Mouse (Mus musculus) layer of hippocampus, adult 8-10 months (tissue): ENCODE results near the gene Epb41. TPM values are rescaled to one million over a fixed set of nuclear protein-coding genes. Genes with fewer than 3 reads are reported as not detected.
A peak's percentile ranks its signal among the peaks of the same experiment; 100 is the strongest.

Experiments
- DNase-seq, 2 experiments: peaks; one replicate each; pipeline ENCODE4 v3.0.0; 2022; ENCODE audit warnings: low spot score in 2 of 2
- total RNA-seq, 4 experiments: library from RNA; stranded (reverse); gene quantifications; 2 replicates each; pipeline ENCODE4 v1.2.4; 2022

Epb41 gene
- total RNA-seq: 10 to 100 TPM; 23.0 to 27.9 (median 25.7) TPM

DNA sequence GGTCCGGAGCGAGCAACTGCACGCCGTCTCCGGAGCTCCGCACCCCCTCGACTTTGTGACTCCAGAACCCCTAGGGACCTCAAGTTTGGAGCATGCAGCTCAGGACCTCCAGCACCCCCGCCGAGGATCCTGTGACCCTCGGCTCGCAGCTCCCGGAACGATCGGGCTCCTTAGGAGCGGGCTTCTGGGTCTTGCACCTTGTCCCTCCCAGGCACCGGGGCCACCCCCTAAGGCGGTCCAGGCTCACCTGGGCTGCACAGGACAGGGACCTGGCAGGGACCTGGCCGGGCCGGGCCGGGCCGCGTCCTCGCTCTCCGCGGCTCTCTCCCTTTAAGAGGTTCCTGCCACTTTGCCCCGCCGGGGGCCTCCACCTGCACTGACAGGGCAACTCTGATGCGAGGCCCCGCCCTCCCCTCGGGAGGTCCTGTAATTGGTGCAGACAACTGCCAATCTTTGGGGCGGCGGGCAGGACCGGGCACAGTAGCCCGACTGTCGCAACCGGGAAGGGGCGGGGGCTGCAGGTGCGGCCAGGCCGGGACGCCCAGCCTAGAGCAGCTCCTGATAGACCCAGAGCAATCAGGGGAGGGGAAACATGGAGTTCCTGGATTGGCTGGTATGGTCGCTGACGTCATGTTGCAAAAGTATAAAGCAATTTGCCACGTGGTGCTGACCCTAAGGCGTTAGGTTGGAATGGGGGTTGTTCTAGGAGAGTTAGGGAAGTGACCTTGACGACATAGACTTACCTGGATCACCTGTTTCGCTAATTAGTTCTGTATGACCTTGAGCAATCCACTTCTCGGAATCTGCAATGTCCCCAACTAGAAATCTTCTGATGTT, at the start of gene Epb41:
Epb41 (minus strand) TSS at position 389 of the 837 bp plus-strand sequence.
- peak; percentile 90 to 92 for DNase-seq

- DNase-seq: no peak
Observed at GRCm38 (mm10) chr4:132123166-132123565, 48.0 kb upstream of the Epb41 start.

DNA sequence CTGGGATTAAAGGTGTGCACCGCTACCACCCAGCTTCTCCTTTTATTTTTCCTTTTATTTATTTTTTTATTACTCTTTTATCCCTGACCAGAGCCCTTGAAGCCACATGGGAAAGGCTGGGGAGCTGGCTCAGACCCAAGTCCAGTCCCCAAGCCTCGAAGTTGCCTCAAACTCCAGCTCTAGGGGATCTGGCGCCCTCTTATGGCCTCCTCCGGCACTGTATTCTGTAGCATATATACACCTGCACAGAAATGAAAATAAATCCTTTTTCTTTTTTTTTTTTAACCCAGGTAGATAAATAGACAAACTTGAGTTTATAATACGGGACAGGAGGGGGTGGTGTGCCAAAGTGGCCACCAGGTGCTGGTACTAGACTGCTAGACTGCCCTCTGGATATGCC, 46.6 kb upstream of the Epb41 start:
- no peak for DNase-seq

- DNase-seq: no peak
Observed at GRCm38 (mm10) chr4:132119566-132119965, 44.4 kb upstream of the Epb41 start.

GRCm38 (mm10) chr4:132116315-132116714, 41.2 kb upstream of the Epb41 start:
- no peak for DNase-seq

DNA sequence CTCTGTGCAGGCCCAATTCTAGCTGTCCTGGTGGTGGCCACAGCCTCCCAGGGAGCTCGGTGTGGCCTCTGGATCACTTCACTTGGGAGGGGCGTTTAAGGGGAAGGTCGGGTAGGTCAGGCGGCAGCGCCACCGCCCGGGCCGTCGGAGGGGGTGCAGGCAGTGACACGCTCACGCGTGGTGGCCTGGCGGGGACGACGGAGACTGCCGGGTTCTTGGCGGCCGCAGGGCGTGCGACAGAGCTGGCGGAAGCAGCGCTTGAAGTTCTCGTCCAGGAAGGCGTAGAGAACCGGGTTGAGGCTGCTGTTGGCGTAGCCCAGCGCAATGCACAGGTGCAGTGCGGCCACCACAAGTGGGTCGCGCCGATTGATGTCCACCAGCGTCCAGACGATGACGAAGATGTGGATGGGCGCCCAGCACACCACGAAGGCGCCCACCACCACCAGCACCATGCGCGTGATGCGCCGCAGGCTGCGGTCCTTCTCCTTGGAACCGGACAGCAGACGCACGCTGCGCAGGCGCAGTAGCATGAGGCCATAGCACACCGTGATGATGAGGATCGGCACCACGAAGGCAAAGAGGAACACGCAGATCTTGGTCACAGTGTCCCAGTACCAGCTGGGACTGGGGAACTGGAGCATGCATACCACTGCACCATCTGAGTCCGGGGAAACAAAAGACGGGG, 38.4 kb upstream of the Epb41 start:
- no peak for DNase-seq

- DNase-seq: no peak
Observed at GRCm38 (mm10) chr4:132111227-132111626, 36.1 kb upstream of the Epb41 start.

GRCm38 (mm10) chr4:132108221-132108620, 33.1 kb upstream of the Epb41 start:
- no peak for DNase-seq

- DNase-seq: no peak
Observed at GRCm38 (mm10) chr4:132101152-132101551, 26.0 kb upstream of the Epb41 start.

DNA sequence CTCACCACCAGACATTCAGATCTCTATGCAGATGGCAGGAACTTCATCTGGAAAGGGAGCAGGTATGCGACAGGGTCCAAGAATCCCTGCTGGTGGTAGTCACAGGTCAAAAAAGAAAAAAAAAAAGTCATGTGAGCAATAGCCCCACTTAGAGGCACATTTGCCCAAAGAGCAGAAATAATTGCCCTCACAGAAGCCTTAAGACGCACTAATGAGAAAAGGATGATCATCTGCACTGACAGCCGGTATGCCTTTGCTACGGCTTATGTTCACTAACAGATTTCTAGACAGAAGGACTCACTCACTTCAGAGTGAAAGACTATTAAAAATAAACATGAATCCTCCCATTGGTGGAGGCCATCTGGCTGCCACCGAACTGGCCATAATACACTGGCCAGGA, 24.4 kb upstream of the Epb41 start:
- peak in 1 of 2 experiments; percentile 49 for DNase-seq

DNA sequence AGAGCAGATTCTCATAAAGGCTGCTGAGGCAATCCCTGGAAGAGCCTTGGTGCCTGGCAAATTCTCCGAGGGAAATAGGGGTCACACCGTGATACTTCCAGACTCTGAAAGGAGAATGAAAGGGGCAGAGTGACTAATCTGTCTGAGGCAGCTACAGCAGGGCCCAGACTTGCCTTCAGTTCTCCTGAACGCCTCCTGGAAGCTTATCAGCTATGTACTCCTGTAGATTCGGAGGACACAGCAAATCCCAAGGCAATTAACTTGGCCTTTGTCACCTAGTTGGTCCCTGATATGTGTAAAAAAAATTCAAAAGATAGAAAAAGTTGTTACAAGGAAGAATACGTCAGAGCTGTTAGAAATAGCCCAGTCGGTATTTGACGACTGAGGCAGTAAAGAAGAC, 19.9 kb upstream of the Epb41 start:
- DNase-seq: no peak

- DNase-seq: no peak
Observed at GRCm38 (mm10) chr4:132093928-132094327, 18.8 kb upstream of the Epb41 start.

- no peak for DNase-seq
Observed at GRCm38 (mm10) chr4:132093136-132093535, 18.0 kb upstream of the Epb41 start.

GRCm38 (mm10) chr4:132088921-132089320, 13.8 kb upstream of the Epb41 start:
- DNase-seq: peak in 1 of 2 experiments; percentile 47

DNA sequence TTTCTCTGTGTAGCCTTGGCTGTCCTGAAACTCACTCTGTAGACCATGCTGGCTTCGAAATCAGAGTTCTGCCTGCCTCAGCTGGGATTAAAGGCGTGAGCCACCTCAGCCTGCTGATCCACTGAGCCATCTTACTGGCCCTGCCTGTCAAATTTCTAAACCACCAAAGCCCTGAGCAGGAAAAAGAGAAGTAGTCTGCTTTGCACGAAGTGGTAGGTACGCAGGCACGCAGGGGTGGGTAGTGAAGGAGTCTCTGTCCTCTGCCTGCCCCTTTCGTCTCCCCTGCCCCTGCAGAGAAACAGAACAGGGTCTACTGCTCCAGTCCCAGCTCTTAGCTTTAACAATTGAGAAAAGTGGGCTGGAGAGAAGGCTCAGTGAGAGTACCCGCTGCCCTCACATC, 10.0 kb upstream of the Epb41 start:
- DNase-seq: no peak

- no peak for DNase-seq
Observed at GRCm38 (mm10) chr4:132080492-132080983, 5.4 kb upstream of the Epb41 start.

DNA sequence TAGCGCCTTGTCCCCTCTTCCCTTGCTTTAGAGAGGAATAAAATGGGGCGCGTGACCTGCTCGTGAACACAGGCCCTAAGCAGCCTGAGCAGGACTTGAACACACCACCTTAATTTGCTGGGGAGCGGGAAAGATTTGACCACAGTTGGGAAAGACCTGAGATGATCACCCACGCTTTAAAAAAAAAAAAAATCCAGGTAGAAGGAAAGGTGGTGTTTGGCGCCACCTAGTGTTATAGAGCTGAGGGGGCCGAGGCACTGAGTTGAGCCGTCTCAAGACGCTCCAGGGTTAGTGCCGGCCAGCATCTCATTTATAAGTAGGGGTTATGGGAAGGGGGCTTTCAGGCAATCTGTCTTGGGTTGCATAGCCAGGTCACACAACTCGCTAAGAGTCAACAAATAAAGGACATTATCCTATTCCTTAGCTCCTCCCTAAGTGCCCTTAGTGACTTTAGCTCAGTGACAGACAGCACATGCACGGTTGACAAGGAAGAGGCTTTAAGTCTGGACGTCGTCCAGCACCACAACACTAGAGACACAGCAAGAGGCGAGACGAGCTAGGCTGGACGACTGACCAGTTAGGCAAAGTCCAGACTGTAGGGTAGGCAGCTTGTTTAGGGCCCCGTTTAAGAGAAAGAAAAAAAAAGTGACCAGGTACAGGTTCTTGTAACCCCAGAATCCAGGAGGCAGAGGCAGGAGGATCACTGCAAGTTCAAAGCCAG, 4.6 kb upstream of the Epb41 start:
- peak in 1 of 2 experiments; percentile 69 for DNase-seq

DNA sequence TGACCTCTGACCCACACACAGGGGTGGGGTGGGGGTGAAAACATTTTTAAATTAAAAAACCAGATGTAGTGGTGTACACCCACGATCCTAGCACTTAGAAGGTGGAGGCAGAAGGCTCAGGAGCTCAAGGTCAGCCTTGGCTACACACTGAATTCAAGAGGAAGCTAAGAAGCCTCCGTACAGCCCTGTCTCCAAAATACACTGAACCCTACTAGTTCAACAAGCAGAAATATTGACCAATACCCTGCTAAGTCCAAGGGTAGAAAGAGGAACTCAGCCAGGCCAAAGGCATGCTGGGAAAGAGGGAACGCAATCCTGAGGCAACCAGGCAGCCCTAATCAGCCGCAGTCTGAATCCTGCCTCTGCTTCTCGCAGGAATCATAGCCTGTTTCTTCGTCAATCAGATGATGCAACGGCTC, 3.2 kb upstream of the Epb41 start:
- DNase-seq: no peak

- no peak for DNase-seq
Observed at GRCm38 (mm10) chr4:132077445-132077844, 2.3 kb upstream of the Epb41 start.

- no peak for DNase-seq
Observed at GRCm38 (mm10) chr4:132076480-132077405, 1.6 kb upstream of the Epb41 start.

DNA sequence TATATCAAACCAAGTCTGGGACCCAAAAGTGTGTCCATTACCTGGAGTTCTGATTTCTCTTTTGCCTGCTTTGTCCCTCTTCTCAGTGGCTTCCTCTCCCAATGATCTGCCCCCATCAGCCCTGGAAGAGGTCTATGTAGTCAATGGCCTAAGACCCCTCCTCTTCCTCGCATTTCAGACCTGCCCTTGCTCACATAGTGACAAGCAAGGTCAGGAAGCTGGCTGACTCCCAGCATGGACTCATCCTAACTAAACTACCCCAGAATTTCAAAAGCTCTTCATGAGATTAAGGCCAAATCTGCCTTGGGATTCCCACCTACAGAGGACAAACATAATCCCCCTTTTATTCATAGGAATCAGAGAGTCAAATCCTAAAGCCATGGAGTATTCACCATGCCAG, 675 bp upstream of the Epb41 start:
- no peak for DNase-seq
